Mouse (Mus musculus): ENCODE results near the gene Tnfsf12.
A peak's percentile ranks its signal among the peaks of the same experiment; 100 is the strongest.

DNA sequence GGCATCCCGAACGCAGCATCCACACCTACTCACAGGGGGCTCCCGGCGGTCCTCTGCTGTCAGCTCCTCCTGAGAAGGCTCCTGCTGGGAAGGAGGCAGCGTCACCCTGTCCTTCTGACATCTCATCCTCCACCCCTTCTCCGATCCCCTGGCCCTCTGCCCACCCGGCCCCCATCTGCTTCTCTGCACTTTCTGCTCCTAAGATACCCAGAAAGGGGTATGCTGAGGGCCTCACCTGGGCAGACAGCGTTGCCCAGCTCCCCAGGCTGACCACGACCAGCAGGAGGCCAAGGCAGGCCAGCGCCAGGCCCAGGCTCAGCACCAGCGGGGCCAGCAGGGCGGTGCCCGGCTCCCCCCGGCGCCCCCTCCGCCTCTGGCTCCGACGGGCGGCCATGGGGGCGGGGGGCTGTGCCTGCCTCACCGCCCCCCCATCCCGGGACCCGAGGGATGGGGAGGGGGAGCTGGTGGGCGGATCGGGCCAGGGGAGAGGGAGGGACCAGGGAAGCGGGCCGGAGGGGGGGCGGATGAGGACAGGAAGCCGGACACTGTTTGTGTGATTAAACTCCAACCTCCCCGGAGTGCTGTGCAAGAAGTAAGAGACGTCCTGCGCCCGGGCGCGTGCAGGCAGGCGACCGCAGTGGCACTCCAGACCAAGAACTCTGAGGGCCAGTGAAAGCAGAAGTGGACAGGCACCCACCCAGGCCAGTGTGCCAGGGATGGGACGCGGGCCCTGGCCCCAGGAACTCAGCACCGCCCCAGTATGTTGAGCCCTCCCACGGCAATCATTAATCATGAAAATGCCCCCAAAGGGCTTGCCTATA, at the start of gene Tnfsf12, which contains the start of gene Tnfsfm13:
- no peak for TF ChIP-seq CTCF (IDR thresholded peaks at IDR 0.05; ENCODE audit: borderline replicate concordance, insufficient read depth, low read depth, low read length)
- TF ChIP-seq POLR2A (IDR thresholded peaks at IDR 0.05; ENCODE audit: borderline replicate concordance, insufficient read depth, low read length), result 0 out of 2 replicates have a peak, but pooled peaks have one; percentile 13
